8 mouse cellular contexts compared by ENCODE assay signal in the genomic region with DNA sequence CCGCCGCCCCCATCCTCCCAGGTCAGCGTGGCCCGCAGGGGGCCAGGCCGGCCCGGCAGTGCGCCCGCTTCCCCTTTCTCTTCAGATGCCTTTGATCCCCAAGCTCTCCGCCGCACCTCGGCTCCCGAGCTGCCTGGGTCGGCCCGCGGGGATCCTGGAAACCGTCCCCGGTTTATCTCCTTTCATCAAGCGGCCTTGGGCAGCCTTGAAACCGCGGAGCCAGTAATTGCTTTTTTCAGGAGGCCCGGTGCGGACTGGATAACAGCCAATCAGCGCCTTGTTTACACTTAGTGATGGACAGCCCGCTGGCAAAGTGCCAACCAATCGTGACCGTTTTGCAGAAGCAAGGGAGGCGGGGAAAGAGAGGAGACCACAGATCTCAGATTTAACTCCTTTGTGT. TPM values are rescaled to one million over a fixed set of nuclear protein-coding genes. Genes with fewer than 3 reads are reported as not detected.
DNase-seq lines count a peak whose midpoint lies in the region; ATAC-seq and TF ChIP-seq lines count a peak whose summit lies in the region.

No protein-coding gene starts in this region.

- no peaks in the 10 kb centered on the region for H3K36me3 ChIP-seq in hindbrain, embryonic 13.5 days

- under 1% methylated on average over 27 of the region's 27 CpGs for WGBS in hindbrain, embryonic 13.5 days

- POLR2A ChIA-PET in Patski (lab: Charles Lee): interaction anchor here (0.8 to 14.3 kb wide), 5 partner anchors 9 to 74 kb away, joined by 3 to 277 read pairs (median 5); no protein-coding TSS in a partner anchor

- TF ChIP-seq CTCF in Patski (IDR thresholded peaks at IDR 0.05): no peak

- DNase-seq in Patski (ENCODE audit: low read depth, low spot score): peak; percentile 98
- peak; percentile 100 for DNase-seq in cerebellum, postnatal 14 days
- DNase-seq in frontal cortex, postnatal 14 days (ENCODE audit: low spot score in 2 of 2): peak; percentile 100
- peak; percentile 99 for DNase-seq in layer of hippocampus, postnatal 36 days
- DNase-seq in lung, postnatal 36 days: peak; percentile 100
- DNase-seq in retina, postnatal 1 day: peak; percentile 100
- peak; percentile 96 to 99 for DNase-seq in urinary bladder, adult 18-20 months (ENCODE audit: low spot score in 2 of 2)

- no peaks in the 10 kb centered on the region for H3K27me3 ChIP-seq in Patski
- H3K27me3 ChIP-seq in hindbrain, embryonic 13.5 days: no peaks in the 10 kb centered on the region

- CTCF ChIA-PET in Patski (lab: Charles Lee): interaction anchor here (0.8 to 2.1 kb wide), 2 partner anchors 31 to 76 kb away, joined by 3 to 6 read pairs; no protein-coding TSS in a partner anchor

- peaks cover 46% of the 10 kb centered on the region for H3K4me1 ChIP-seq in hindbrain, embryonic 13.5 days (replicated peaks)

- in situ Hi-C loops in Patski (cut with MboI; ENCODE audit: low pct_unique_long_range_greater_than_20kb): loop anchor here (5.0 kb wide), 2 partner anchors 44 to 76 kb away; no protein-coding TSS in a partner anchor

- H3K9me3 ChIP-seq in hindbrain, embryonic 13.5 days: no peaks in the 10 kb centered on the region

- H3K4me3 ChIP-seq in hindbrain, embryonic 13.5 days: peak overlapping the region; percentile 95

- ATAC-seq in Patski: peak; percentile 30
- ATAC-seq in hindbrain, embryonic 13.5 days (ENCODE audit: low FRiP score): peak; percentile 69

- peak overlapping the region; percentile 100 for H3K9ac ChIP-seq in hindbrain, embryonic 13.5 days

- H3K27ac ChIP-seq in hindbrain, embryonic 13.5 days: peak overlapping the region; percentile 100

- H3K4me2 ChIP-seq in hindbrain, embryonic 13.5 days: peak overlapping the region; percentile 92

RNA-seq across cellular contexts. Expression of gene Bahcc1, which starts 1.4 kb away (rescaled TPM):
- polyA plus RNA-seq in Patski (2021): 12.4 TPM
- polyA plus RNA-seq in hindbrain, embryonic 13.5 days (2015; fragmentation: Nextera tagmentation; extraction: Ambion mirVana): 13.6 and 17.0 TPM in 2 replicates
- 10 to 100 TPM; 19.6 to 20.0 TPM for total RNA-seq in layer of hippocampus, postnatal 36 days (2021)

Comparison
In these comparisons a context has a peak if more than half of its experiments do, and no peak if none do; other contexts are left out.
1. Peak in every context shown above with its lines: DNase-seq, ATAC-seq, H3K4me3 ChIP-seq and H3K27ac ChIP-seq.